Mouse (Mus musculus) brain, embryonic 14.5 days (tissue): ENCODE data around the gene Farp2.

ENCODE experiments used
- CTCF ChIP-seq: fragments of 200-500 bp; IDR thresholded peaks from 2 replicates; pipeline ENCODE4 v1.5.1; 2012; ENCODE audit warnings: inconsistent platforms, mild to moderate bottlenecking, moderate library complexity, borderline replicate concordance; ENCODE audit not compliant: insufficient read depth, insufficient read length; ENCODE audit errors: extremely low read depth
- POLR2A ChIP-seq: fragments of 200-500 bp; IDR thresholded peaks from 2 replicates; pipeline ENCODE4 v1.6.1; 2012; ENCODE audit warnings: mild to moderate bottlenecking, inconsistent platforms, borderline replicate concordance; ENCODE audit not compliant: poor library complexity, insufficient read depth, insufficient read length, severe bottlenecking; ENCODE audit errors: extremely low read depth

- TF ChIP-seq POLR2A = no peak
- no peak for TF ChIP-seq CTCF
Observed at GRCm38 (mm10) chr1:93577066-93577465, 65.2 kb downstream of the Farp2 start.
